Mouse (Mus musculus) cerebellum, adult 2 months (tissue): ENCODE measurements around the gene Tspo. TPM values are rescaled to one million over a fixed set of nuclear protein-coding genes. Genes with fewer than 3 reads are reported as not detected.

Source experiments
- DNase-seq, 2 experiments: peaks; one replicate each; pipeline ENCODE4 v3.0.0; 2021
- H3K27ac ChIP-seq: fragments of 200-500 bp; 2 replicates; pipeline ENCODE4 v1.5.1; 2012; ENCODE audit warnings: low read length, control low read depth, inconsistent platforms; ENCODE audit not compliant: insufficient read depth
- H3K27me3 ChIP-seq: fragments of 200-500 bp; 2 replicates; pipeline ENCODE4 v1.6.1; 2012; ENCODE audit warnings: inconsistent platforms, mild to moderate bottlenecking, low read length, moderate library complexity; ENCODE audit not compliant: control insufficient read depth, insufficient read depth
- H3K4me1 ChIP-seq: fragments of 200-500 bp; 2 replicates; pipeline ENCODE4 v1.6.1; 2011; ENCODE audit warnings: low read length; ENCODE audit not compliant: control insufficient read depth, insufficient read depth
- H3K4me3 ChIP-seq: fragments of 200-500 bp; replicated peaks from 2 replicates; pipeline ENCODE3; 2011; ENCODE audit warnings: mild to moderate bottlenecking, low read depth, low read length, control low read depth; ENCODE audit not compliant: insufficient read depth
- CTCF ChIP-seq: fragments of 200-500 bp; IDR thresholded peaks from 2 replicates; pipeline ENCODE4 v1.5.1; 2011; ENCODE audit warnings: low read depth, mild to moderate bottlenecking, control low read depth, low read length, moderate library complexity, borderline replicate concordance; ENCODE audit not compliant: insufficient read depth
- POLR2A ChIP-seq: fragments of 200-500 bp; IDR thresholded peaks from 2 replicates; pipeline ENCODE4 v1.6.1; 2011; ENCODE audit warnings: low read length, control low read depth, borderline replicate concordance; ENCODE audit not compliant: insufficient read depth
- WGBS: fragments of 180-500 bp; shearing (Covaris S2); methylation state at CpG from one replicate; pipeline ENCODE4 v1.1.7; 2018; 5-methylcytosine and 5-hydroxymethylcytosine counted together
- polyA plus RNA-seq: library from polyadenylated mRNA; depleted of rRNA; stranded (reverse); fragments of >200 nt; gene quantifications from 2 replicates; pipeline ENCODE4 v1.2.3, GENCODE M21; 2012; rRNA removed

Tspo gene
- polyA plus RNA-seq, 1 experiment, result 12.2 TPM

DNA sequence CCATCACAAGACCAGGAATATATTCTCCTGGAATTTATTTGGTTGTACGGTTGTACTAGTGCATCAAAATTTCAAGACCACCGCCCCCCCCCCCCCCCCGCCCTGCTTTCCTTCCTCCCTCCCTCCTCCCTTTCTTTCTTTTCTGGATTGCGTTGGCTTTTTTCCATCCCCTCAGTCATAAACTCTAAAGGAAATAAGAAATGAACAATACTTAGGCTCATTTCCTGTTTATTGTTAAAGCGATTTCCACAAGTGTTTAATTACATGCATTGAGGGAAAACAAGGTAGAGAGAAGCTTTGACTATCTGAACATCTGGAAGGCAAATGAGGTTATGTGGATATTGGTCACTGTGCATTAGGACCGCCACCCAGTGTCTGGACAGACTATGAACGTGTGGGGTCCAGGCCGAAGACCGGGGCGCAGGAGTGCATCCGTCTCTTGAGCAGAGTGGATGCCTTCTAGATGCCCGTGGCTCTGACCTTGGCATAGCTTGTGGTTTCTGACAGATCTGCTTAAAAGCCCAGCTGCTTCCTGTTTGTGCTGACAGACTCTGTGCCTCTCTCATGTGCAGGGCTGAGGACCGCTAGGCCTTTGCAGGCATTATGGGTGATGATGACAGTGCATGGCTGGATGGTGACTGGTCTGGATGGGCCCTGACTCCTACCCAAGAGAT lies 39.1 kb downstream of the Tspo start:
- WGBS, result 78% methylated on average over 13 of the region's 13 CpGs
- Histone ChIP-seq H3K4me1 (no peaks in the 10 kb centered on the region), H3K27ac (no peak overlapping the region), H3K27me3 (no peaks in the 10 kb centered on the region), H3K4me3 (no peak overlapping the region)
- no peak for DNase-seq
- TF ChIP-seq POLR2A, result no peak
- TF ChIP-seq CTCF, result no peak

DNA sequence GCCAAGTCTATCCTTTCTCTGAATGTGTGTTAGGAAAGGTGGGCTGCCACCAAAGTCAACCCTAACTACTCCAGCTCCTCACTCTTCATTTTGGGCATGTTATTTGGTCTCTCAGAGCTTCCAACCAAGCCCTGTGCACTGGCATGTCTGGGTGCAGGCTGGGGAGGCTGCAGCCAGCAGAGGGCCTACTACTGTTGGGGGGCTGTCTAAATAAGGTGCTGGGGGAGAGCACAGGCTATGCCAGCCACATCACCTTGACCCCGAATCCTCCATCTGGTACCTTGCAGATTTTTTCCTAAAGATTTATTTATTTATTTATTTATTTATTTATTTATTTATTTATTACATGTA lies 39.6 kb downstream of the Tspo start:
- 89% methylated on average over 1 of the region's 1 CpGs for WGBS
- Histone ChIP-seq H3K4me3 (no peak overlapping the region), H3K4me1 (no peaks in the 10 kb centered on the region), H3K27ac (no peak overlapping the region), H3K27me3 (no peaks in the 10 kb centered on the region)
- TF ChIP-seq POLR2A, result no peak
- TF ChIP-seq CTCF, result no peak
- no peak for DNase-seq

DNA sequence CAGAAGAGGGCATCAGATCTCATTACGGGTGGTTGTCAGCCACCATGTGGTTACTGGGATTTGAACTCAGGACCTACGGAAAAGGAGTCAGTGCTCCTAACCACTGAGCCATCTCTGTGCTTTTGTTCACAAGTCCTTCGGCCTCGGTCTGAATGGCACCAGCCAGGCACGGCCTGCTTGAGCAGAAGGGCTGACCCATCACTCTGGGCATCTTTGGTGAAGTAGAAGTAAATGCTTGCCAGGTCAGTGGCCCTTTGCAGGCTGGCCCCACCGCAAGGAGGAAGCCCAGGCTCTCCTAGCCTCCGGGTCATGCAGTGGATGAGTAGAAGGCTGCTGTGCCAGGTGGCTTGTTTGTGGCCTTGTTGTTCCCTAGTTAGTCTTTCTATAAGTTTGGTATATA lies 40.0 kb downstream of the Tspo start:
- H3K4me3 ChIP-seq, result no peak overlapping the region
- H3K27me3 ChIP-seq, result no peaks in the 10 kb centered on the region
- H3K4me1 ChIP-seq, result no peaks in the 10 kb centered on the region
- DNase-seq, result no peak
- TF ChIP-seq POLR2A, result no peak
- TF ChIP-seq CTCF, result no peak
- WGBS, result 97% methylated on average over 7 of the region's 7 CpGs
- H3K27ac ChIP-seq, result no peak overlapping the region

DNA sequence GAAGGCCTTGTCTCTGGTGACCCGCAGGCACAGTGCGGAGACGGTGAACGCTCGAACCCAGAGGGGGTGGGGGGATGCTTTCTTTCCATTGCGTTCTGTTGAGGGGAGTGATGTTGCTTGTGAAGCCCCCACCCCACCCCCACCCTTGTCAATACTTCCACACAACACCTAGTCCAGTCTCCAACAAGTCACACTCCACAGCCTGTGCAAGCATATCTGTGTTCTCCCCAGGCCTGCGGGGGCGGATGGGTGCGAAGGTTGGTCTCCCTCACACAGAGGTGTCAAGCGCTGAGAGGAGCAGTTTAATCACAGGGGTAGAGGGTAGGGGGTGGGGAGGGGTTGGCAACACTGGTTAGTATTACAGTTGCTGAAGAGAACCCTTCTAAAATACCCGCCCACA lies 42.8 kb downstream of the Tspo start:
- H3K4me3 ChIP-seq, result no peak overlapping the region
- TF ChIP-seq POLR2A (no peak), CTCF (no peak)
- H3K27me3 ChIP-seq, result no peaks in the 10 kb centered on the region
- 93% methylated on average over 11 of the region's 11 CpGs for WGBS
- H3K4me1 ChIP-seq, result no peaks in the 10 kb centered on the region; the same call in 1 of the 2 replicates
- no peak for DNase-seq
- H3K27ac ChIP-seq, result no peak overlapping the region

DNA sequence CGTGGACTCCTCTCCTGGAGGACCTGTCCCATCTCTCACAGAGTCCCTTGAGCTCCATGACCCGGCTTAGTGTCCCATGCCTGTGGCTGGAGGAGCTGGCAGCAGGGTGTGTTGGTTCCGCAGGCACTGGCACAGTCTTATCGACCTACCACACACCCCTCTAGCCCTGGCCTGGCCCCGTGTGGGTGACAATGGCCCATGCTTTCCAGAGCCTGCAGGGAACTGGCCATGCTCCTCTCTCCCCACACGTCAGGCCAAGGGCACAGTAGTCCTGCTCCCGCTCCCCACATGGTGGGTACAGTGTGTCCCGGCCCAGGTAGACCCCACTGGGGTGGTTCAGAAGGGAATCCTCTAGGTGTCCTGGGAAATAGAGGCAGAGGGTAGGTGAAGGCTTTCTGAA lies 43.3 kb downstream of the Tspo start:
- WGBS, result 83% methylated on average over 8 of the region's 8 CpGs
- Histone ChIP-seq H3K4me1 (no peaks in the 10 kb centered on the region; the same call in 1 of the 2 replicates), H3K4me3 (no peak overlapping the region), H3K27ac (no peak overlapping the region), H3K27me3 (no peaks in the 10 kb centered on the region)
- TF ChIP-seq POLR2A, result no peak
- no peak for TF ChIP-seq CTCF
- DNase-seq, result no peak

DNA sequence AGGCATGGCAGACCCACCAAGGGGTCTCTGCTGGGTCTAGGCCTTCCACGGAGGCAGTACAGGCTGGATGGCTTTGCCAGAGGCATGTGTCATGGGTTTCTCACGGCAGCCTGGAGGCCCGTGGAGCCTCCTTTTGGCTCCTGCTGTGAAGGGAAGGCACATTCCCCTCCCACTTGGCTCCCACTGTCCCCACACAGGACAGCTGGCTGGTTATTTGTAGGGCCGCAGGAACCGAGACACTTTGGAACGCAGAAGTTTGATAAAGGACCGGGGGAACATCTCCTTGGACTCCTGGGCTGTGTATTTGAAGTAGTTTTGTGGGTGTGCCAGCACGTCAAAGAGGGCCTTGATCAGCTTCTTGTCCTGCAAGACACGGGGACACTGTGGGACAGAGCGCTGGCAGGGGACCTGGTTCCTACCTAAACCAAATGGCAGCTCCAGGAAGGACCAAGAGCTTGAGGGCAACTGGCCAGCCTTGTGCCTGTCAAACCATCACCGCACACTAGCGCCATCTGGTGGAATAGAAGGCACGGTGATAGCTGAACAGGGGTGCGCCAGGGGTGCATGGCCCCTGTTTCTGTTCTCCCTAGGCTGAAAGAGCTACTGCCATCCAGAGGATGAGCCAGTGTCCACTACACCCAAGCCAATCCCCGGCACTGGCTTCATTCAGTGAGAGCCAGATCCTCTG lies 43.9 kb downstream of the Tspo start:
- no peak overlapping the region for H3K27ac ChIP-seq
- no peak overlapping the region for H3K4me3 ChIP-seq
- peak; percentile 71 to 75 for DNase-seq
- WGBS, result 16% methylated on average over 15 of the region's 15 CpGs
- H3K27me3 ChIP-seq, result no peaks in the 10 kb centered on the region
- TF ChIP-seq POLR2A (no peak), CTCF (peak; percentile 77)
- H3K4me1 ChIP-seq, result no peaks in the 10 kb centered on the region; the same call in 1 of the 2 replicates

DNA sequence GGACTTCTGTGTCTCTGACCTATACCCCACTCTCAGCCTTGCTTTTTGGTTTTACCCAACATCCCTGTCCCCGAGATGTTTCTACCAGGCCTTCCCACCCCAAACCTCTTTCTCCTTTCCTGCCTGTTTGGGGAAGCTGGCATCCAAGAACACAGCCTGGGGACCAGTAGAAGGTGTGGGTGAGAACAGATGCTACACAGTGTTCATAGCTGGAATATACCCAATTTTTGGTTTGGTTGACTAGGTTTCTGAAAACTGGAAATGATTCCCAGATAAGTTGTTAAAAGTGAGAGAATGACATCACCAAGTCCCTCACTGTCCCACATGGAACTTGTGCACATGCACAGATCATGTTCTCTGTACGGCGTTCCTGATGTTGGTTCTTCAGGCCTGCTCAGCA lies 51.9 kb downstream of the Tspo start:
- Histone ChIP-seq H3K4me3 (no peak overlapping the region), H3K4me1 (no peaks in the 10 kb centered on the region), H3K27me3 (no peaks in the 10 kb centered on the region), H3K27ac (no peak overlapping the region)
- TF ChIP-seq POLR2A, result no peak
- TF ChIP-seq CTCF, result no peak
- WGBS, result 81% methylated on average over 3 of the region's 3 CpGs
- DNase-seq, result no peak

Other genes with a start within 250 kb of the Tspo start
- gene Arfgap3, start 213.3 kb upstream of the Tspo start, polyA plus RNA-seq, result 19.9 and 21.5 TPM in 2 replicates
- 84.7 and 94.9 TPM in 2 replicates for gene Pacsin2, start 99.0 kb upstream of the Tspo start, polyA plus RNA-seq
- 33.9 and 36.8 TPM in 2 replicates for gene Ttll1, start 52.7 kb upstream of the Tspo start, polyA plus RNA-seq
- gene Bik, start 36.7 kb upstream of the Tspo start, polyA plus RNA-seq, result 0.31 and 0.84 TPM in 2 replicates
- gene Mcat, start 195 bp downstream of the Tspo start, polyA plus RNA-seq, result 22.9 and 25.0 TPM in 2 replicates
- gene Ttll12, start 31.6 kb downstream of the Tspo start, polyA plus RNA-seq, result 15.7 and 16.1 TPM in 2 replicates
- 2.9 and 3.1 TPM in 2 replicates for gene Scube1, start 161.4 kb downstream of the Tspo start, polyA plus RNA-seq
- 9.7 and 12.0 TPM in 2 replicates for gene Mpped1, start 215.9 kb downstream of the Tspo start, polyA plus RNA-seq